Mouse (Mus musculus): ENCODE measurements around the gene Casp7. TPM values are rescaled to one million over a fixed set of nuclear protein-coding genes. Genes with fewer than 3 reads are reported as not detected.
"Not testable (repeated sequence)": the region's sequence is repeated elsewhere in the genome, so short reads cannot be mapped to it uniquely, and the experiment has no call there.

The Casp7 gene
- 17.4 and 19.6 TPM in 2 replicates for polyA plus RNA-seq (2014; fragmentation: Nextera tagmentation; extraction: Ambion mirVana)

DNA sequence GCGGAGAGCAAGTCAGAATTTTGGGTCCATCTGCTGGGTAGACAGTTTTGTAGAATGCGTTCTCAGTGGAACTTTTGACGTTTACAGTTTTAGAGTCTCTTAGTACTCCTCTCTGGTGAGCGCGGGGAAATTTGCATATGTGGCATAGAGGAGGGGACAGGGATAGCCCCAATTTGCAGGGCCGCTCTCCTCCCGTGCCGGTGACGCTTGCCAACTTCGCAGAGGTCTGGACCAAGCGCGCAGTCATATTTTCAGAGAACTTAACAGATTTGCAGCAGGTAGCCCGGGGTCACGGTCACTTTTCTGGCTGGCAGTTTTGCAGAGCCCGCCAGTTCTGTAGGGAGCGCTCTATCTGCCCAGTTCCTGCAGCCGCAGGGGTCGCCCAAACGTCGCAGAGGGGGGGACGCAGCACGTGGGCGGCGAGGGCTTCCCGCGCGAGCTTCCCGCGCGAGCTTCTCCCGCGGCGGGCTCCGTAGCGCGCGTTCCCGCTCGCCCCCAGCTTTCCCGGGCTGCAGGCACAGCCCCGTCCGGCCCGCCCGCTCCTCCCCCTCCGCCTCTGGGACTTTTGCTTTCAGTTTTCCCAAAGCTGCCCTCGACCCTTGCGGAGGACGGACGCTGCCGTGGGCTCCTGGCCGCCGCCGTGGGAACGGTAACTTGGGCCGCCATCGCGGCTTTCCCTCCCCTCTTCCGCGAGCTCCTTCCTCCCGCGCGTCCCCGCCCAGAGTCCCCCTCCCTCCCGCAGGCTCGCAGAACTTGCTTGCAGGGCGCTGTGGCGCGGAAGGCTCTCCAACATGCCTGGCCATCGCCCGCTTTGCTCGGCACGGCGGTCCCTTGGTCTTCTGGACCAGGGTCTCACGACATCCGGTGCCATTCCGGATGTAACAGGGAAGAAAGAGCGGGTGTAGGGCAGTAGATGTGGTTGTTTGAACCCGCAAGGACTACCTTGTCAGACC, at the start of gene Casp7:
Gene Casp7, plus strand, starts transcription at position 461 of the 953 bp plus-strand sequence.
- Histone ChIP-seq H3K4me1 (replicated peaks; ENCODE audit: control insufficient read depth, insufficient read depth, low read length) (peaks cover 4% of the 10 kb centered on the region; the same call in 1 of the 2 replicates), H3K4me2 (ENCODE audit: low read depth, low read length, severe bottlenecking) (peak within 1 kb of the TSS; percentile 87), H3K27me3 (ENCODE audit: control insufficient read depth, insufficient read depth, low read length) (peaks cover 6% of the 10 kb centered on the region; the same call in 1 of the 2 replicates), H3K9me3 (ENCODE audit: control insufficient read depth, low read length) (no peaks in the 10 kb centered on the region), H3K27ac (ENCODE audit: low read depth, low read length) (no peak within 1 kb of the TSS), H3K4me3 (ENCODE audit: low read depth, low read length) (peak within 1 kb of the TSS; percentile 50), H3K9ac (ENCODE audit: low read length) (peak within 1 kb of the TSS; percentile 88), H3K36me3 (ENCODE audit: control insufficient read depth, insufficient read depth, low read length) (no peaks in the 10 kb centered on the region)
- peak; percentile 64 for ATAC-seq (replicated peaks; ENCODE audit: low FRiP score)
- 1% methylated on average over 72 of the region's 78 CpGs for WGBS
- peak; percentile 84 for DNase-seq (ENCODE audit: low spot score)

DNA sequence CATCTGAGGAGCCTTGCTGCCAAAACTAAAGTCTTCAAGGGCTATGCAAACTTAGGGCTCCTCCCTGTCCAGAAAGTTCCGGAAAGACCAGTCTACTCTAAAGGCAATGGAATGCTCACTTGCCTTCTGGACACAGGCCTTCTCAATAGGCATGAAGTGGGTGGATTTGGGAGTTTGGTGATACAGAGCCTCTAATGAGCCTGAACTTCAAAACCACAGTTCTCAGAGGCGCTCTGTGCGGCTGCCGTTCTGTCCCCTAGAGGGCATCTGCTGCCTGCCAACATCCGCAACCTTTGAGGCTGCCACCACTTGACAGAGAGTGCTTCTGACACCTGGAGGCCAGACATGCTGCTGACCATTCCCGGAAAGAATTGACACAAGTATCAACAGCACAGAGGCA, 47.6 kb upstream of the Casp7 start:
- 33% methylated on average over 6 of the region's 6 CpGs for WGBS
- no peak for DNase-seq (ENCODE audit: low spot score)
- no peaks in the 10 kb centered on the region for H3K27me3 ChIP-seq (ENCODE audit: control insufficient read depth, insufficient read depth, low read length)

DNA sequence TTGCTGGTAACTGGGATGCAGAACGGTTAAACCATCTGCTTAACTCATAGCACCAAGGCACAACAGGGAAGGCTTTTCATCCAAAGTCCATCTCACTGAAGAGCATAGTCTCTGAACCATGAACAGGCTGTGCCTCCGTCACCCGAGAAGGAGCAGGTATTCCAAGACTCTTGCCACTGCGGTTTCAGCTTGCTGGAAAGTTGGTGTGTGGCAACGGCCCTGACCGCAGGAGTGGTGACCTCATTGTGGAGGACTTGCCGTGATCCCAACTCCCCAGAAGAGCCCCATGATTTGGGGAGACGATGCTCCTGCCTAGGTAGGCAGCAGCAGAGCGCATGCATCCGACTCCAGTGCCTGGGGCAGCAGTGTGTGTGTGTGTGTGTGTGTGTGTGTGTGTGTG, 43.2 kb upstream of the Casp7 start:
- 89% methylated on average over 10 of the region's 10 CpGs for WGBS
- Histone ChIP-seq H3K9ac (ENCODE audit: low read length) (no peak overlapping the region), H3K4me2 (ENCODE audit: low read depth, low read length, severe bottlenecking) (no peak overlapping the region)

More for the DNA sequence above, 47.6 kb upstream of the Casp7 start:
- Histone ChIP-seq H3K27ac (ENCODE audit: low read depth, low read length) (no peak overlapping the region), H3K9ac (ENCODE audit: low read length) (no peak overlapping the region), H3K4me3 (ENCODE audit: low read depth, low read length) (no peak overlapping the region), H3K36me3 (ENCODE audit: control insufficient read depth, insufficient read depth, low read length) (no peaks in the 10 kb centered on the region), H3K9me3 (ENCODE audit: control insufficient read depth, low read length) (no peaks in the 10 kb centered on the region), H3K4me1 (replicated peaks; ENCODE audit: control insufficient read depth, insufficient read depth, low read length) (peaks cover 13% of the 10 kb centered on the region), H3K4me2 (ENCODE audit: low read depth, low read length, severe bottlenecking) (no peak overlapping the region)
- ATAC-seq (replicated peaks; ENCODE audit: low FRiP score), result no peak

DNA sequence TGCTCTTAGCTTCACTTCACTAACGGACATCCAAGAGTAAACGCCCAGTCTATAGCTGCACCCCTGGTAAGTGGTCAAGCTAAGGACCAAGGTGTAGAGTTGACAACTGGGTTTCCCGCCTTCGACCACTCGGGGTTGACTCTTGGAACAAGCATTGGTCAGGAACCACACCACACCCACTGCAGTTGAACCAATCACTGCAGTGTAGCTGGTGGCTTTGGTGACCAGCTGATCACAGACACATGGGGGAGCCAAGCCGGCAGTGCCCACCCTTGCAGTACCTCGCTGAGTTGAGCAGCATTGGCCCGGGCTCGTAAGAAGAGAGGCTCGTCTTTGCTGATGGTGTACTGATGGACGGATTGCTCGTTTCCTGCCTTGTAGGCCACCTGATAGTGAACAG, 41.7 kb upstream of the Casp7 start:
- no peaks in the 10 kb centered on the region for H3K9me3 ChIP-seq (ENCODE audit: control insufficient read depth, low read length)
- no peak overlapping the region for H3K4me2 ChIP-seq (ENCODE audit: low read depth, low read length, severe bottlenecking)
- 90% methylated on average over 12 of the region's 12 CpGs for WGBS
- no peak overlapping the region for H3K27ac ChIP-seq (ENCODE audit: low read depth, low read length)
- ATAC-seq (replicated peaks; ENCODE audit: low FRiP score) (no peak), DNase-seq (ENCODE audit: low spot score) (no peak)
- no peak overlapping the region for H3K4me3 ChIP-seq (ENCODE audit: low read depth, low read length)
- no peaks in the 10 kb centered on the region for H3K36me3 ChIP-seq (ENCODE audit: control insufficient read depth, insufficient read depth, low read length)
- H3K4me1 ChIP-seq (replicated peaks; ENCODE audit: control insufficient read depth, insufficient read depth, low read length), result no peaks in the 10 kb centered on the region; the same call in 1 of the 2 replicates
- H3K9ac ChIP-seq (ENCODE audit: low read length), result no peak overlapping the region
- no peaks in the 10 kb centered on the region for H3K27me3 ChIP-seq (ENCODE audit: control insufficient read depth, insufficient read depth, low read length)

More for the DNA sequence above, 43.2 kb upstream of the Casp7 start:
- H3K4me3 ChIP-seq (ENCODE audit: low read depth, low read length), result no peak overlapping the region
- H3K36me3 ChIP-seq (ENCODE audit: control insufficient read depth, insufficient read depth, low read length), result no peaks in the 10 kb centered on the region
- H3K27me3 ChIP-seq (ENCODE audit: control insufficient read depth, insufficient read depth, low read length), result no peaks in the 10 kb centered on the region
- H3K4me1 ChIP-seq (replicated peaks; ENCODE audit: control insufficient read depth, insufficient read depth, low read length), result peaks cover 4% of the 10 kb centered on the region; the same call in 1 of the 2 replicates
- DNase-seq (ENCODE audit: low spot score) (no peak), ATAC-seq (replicated peaks; ENCODE audit: low FRiP score) (no peak)
- no peak overlapping the region for H3K27ac ChIP-seq (ENCODE audit: low read depth, low read length)
- H3K9me3 ChIP-seq (ENCODE audit: control insufficient read depth, low read length), result no peaks in the 10 kb centered on the region

DNA sequence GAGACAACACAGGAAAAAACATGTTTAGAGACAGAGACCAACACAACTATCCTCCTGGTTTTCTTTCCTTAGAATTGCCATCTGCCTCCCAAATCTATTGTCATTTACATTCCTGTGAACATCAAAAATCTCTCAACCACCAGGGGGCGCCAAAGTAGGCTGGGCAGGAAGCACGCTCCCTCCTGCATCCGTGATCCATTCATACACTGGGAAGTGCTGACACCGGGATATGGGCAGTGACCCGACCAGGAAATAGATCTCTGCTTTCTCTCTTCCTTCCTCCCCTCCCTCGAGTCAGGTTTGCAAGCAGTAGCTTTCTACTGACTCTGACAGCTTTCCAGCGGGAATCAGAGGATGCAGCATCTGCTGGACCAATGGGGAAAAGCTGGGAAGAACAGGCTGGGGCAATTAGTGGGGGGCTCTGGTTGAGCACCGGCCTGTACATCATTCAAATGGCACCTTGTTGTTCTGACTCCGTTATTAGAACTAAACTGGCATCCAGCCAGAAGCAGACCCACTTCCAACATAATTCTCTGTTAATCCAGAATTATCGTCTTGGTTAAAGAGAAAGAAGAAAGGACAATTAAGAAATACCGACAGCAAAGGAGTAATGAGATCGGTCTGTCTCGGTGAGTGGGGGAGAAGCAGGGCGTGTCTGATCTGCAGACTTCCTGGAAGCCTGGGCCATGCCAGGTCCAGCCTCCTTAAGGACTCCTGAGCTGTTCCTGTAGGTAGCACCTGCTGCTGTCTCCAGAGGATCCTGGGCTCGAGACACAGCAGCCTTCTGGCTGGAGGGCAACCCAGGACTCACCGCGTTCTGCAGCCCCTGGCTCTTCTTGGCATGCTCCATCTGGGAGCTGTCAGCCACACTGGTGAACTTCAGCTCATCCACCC, 40.2 kb upstream of the Casp7 start:
- no peak overlapping the region for H3K27ac ChIP-seq (ENCODE audit: low read depth, low read length)
- no peaks in the 10 kb centered on the region for H3K4me1 ChIP-seq (replicated peaks; ENCODE audit: control insufficient read depth, insufficient read depth, low read length)
- no peak overlapping the region for H3K4me2 ChIP-seq (ENCODE audit: low read depth, low read length, severe bottlenecking)
- no peak overlapping the region for H3K4me3 ChIP-seq (ENCODE audit: low read depth, low read length)
- ATAC-seq (replicated peaks; ENCODE audit: low FRiP score), result no peak
- no peak overlapping the region for H3K9ac ChIP-seq (ENCODE audit: low read length)
- H3K36me3 ChIP-seq (ENCODE audit: control insufficient read depth, insufficient read depth, low read length), result no peaks in the 10 kb centered on the region
- peak; percentile 81 for DNase-seq (ENCODE audit: low spot score)
- 45% methylated on average over 17 of the region's 17 CpGs for WGBS
- no peaks in the 10 kb centered on the region for H3K9me3 ChIP-seq (ENCODE audit: control insufficient read depth, low read length)
- H3K27me3 ChIP-seq (ENCODE audit: control insufficient read depth, insufficient read depth, low read length), result no peaks in the 10 kb centered on the region

DNA sequence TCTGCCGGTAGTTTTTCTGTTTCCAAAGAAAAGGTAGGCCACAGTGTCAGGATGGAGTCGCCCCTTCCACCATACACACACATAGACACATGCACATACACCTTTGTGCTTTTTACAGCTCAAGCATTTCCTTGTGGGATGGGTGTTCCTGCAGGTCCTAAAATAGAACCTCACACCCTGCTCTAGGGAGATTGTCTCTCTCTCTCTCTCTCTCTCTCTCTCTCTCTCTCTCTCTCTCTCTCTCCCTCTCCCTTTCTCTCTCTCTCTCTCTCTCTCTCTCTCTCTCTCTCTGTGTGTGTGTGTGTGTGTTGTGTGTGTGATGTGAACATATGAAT, 39.6 kb upstream of the Casp7 start:
- not testable (repeated sequence) for H3K27ac ChIP-seq (ENCODE audit: low read depth, low read length); H3K27me3 ChIP-seq (ENCODE audit: control insufficient read depth, insufficient read depth, low read length); H3K36me3 ChIP-seq (ENCODE audit: control insufficient read depth, insufficient read depth, low read length); H3K9me3 ChIP-seq (ENCODE audit: control insufficient read depth, low read length); ATAC-seq (replicated peaks; ENCODE audit: low FRiP score); H3K4me3 ChIP-seq (ENCODE audit: low read depth, low read length); H3K9ac ChIP-seq (ENCODE audit: low read length); H3K4me1 ChIP-seq (replicated peaks; ENCODE audit: control insufficient read depth, insufficient read depth, low read length); DNase-seq (ENCODE audit: low spot score); H3K4me2 ChIP-seq (ENCODE audit: low read depth, low read length, severe bottlenecking)
- WGBS, result 85% methylated on average over 2 of the region's 2 CpGs

DNA sequence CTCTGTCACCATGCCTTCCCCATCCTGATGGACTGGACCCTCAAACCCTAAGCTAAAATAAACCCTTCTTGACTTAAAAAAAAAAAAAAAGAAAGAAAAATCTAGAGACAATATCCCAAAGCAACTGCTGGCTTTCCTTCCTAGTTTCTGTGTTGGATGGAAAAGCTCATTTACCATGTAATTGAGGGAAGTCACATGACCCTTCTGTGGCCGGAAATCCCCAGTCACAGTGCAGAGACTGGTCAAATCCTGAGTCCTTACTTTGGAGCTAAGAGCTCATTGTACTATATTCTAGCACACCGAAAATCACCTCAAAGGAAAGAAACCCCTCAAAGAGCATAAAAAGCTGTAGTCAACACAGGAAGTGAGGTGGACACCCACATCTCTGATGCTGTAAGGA, 38.0 kb upstream of the Casp7 start:
- Histone ChIP-seq H3K4me1 (replicated peaks; ENCODE audit: control insufficient read depth, insufficient read depth, low read length) (no peaks in the 10 kb centered on the region), H3K27ac (ENCODE audit: low read depth, low read length) (no peak overlapping the region), H3K9me3 (ENCODE audit: control insufficient read depth, low read length) (no peaks in the 10 kb centered on the region), H3K9ac (ENCODE audit: low read length) (no peak overlapping the region), H3K4me2 (ENCODE audit: low read depth, low read length, severe bottlenecking) (no peak overlapping the region), H3K36me3 (ENCODE audit: control insufficient read depth, insufficient read depth, low read length) (no peaks in the 10 kb centered on the region), H3K27me3 (ENCODE audit: control insufficient read depth, insufficient read depth, low read length) (no peaks in the 10 kb centered on the region), H3K4me3 (ENCODE audit: low read depth, low read length) (no peak overlapping the region)
- ATAC-seq (replicated peaks; ENCODE audit: low FRiP score), result no peak
- no peak for DNase-seq (ENCODE audit: low spot score)
- 79% methylated on average over 2 of the region's 2 CpGs for WGBS

DNA sequence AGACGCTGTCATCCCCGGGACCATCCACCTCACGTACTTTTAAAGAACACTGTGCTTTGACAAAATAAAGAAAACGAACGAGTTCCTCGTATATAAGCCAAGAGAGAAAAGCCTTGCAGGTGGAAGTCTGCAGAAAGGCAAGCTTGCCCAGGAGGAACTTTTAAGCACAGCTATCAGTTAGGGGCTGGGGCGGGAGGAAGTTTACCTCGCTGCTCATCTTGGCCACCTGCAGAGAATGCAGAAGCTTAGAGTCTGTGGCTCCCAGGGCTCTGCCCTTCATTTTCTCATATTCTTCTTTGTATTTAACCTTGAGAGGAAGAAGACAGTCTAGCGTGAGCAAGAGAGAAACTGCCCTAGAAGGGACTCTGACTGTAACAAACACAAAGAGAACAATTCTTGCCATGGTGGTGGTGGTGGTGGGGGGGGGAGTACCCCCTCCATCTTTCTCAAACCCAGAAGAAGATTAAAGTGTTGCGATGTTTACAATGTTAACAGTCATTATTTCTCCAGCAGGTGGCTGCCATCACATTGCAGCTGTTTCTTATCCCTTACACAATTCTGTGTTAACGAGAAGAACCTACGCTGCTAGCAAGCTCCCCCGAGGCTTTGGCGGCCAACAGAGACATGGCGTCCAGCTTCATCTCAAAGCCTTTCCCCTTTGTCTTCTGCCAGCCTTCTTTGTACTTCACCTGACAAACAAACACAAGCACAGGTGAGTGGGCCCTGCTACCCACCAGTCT, 33.0 kb upstream of the Casp7 start:
- Histone ChIP-seq H3K9ac (ENCODE audit: low read length) (no peak overlapping the region), H3K36me3 (ENCODE audit: control insufficient read depth, insufficient read depth, low read length) (no peaks in the 10 kb centered on the region), H3K4me2 (ENCODE audit: low read depth, low read length, severe bottlenecking) (no peak overlapping the region), H3K4me1 (replicated peaks; ENCODE audit: control insufficient read depth, insufficient read depth, low read length) (no peaks in the 10 kb centered on the region), H3K27me3 (ENCODE audit: control insufficient read depth, insufficient read depth, low read length) (no peaks in the 10 kb centered on the region), H3K9me3 (ENCODE audit: control insufficient read depth, low read length) (no peaks in the 10 kb centered on the region), H3K4me3 (ENCODE audit: low read depth, low read length) (no peak overlapping the region), H3K27ac (ENCODE audit: low read depth, low read length) (no peak overlapping the region)
- DNase-seq (ENCODE audit: low spot score) (no peak), ATAC-seq (replicated peaks; ENCODE audit: low FRiP score) (no peak)
- WGBS, result 63% methylated on average over 15 of the region's 15 CpGs
